Mouse (Mus musculus) right cerebral cortex, postnatal 25 days (tissue): ENCODE measurements around the gene Tcf20.
A peak's percentile ranks its signal among the peaks of the same experiment; 100 is the strongest.

Experiments used
- DNase-seq: peaks from one replicate; pipeline ENCODE4 v3.0.0; 2022

Tcf20 gene

DNA sequence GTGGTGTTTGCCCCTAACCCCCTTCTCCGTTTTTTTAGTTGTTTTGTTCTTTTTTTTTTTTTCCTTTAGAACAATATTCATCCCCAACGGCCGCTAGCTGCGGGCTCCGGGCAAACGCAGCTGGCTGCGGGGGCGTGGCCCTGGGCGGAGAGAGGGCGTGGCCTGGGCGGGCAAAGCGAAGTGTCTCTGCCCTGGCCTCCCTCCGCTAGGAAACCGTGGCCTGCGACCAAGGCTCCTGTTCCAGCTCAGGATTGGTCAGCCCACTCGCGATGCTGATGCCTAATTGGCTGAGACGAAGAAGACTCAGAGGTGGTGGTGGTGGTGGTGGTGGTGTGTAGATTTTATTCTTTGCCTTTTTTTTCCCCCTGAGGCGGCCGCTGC, at the start of gene Tcf20:
TSS of gene Tcf20 (minus strand) at position 141 of the 381 bp plus-strand sequence.
- peak; percentile 93 for DNase-seq

DNA sequence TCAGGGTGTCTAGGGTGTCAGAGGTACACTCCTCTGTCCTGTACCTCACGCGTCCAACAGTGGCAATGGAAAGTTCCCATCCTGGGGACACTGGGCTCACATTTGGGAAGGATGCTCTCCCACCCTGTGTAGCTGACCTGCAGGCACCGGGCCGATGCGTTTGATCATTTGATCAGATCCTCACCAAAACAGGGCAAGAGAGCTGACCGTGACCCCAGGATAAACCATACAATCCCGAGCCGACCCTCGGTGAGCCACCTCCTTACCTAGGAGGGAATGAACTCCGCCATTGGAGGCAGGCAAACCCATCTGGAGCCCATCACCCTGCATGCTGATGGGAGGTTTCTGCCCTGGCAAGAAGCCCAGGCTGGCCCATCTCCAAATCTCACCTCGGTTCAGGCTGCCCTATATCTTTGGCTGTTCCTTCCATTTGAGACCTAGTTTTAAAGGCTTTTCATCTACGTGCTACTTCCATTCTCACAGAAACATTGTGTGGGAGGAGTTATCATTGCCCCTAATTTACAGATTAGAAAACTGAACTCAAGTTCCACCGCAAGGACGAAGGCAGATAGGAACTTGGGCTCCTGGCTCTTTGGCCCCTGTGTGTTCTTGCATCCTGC, 49.3 kb upstream of the Tcf20 start:
- DNase-seq, result no peak

DNA sequence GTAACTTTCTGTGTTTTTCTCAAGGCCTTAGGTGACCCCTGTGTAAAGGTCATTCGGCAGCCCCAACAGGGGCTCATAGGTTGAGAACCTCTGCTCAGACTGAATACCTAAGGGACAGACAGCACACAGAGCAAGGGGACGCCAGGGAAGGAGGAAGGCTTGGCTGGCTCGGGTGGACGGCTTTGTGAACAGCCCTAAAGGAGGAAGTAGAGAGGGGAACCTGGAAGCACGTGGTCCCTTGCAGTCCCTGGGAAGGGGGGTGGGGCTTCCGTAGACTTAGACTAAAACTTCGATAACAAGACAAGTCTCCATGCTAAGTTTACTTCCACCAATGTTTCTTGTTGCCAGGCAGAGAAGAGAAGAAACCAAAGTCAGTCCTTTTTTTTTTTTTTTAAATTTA, 48.4 kb upstream of the Tcf20 start:
- no peak for DNase-seq

DNA sequence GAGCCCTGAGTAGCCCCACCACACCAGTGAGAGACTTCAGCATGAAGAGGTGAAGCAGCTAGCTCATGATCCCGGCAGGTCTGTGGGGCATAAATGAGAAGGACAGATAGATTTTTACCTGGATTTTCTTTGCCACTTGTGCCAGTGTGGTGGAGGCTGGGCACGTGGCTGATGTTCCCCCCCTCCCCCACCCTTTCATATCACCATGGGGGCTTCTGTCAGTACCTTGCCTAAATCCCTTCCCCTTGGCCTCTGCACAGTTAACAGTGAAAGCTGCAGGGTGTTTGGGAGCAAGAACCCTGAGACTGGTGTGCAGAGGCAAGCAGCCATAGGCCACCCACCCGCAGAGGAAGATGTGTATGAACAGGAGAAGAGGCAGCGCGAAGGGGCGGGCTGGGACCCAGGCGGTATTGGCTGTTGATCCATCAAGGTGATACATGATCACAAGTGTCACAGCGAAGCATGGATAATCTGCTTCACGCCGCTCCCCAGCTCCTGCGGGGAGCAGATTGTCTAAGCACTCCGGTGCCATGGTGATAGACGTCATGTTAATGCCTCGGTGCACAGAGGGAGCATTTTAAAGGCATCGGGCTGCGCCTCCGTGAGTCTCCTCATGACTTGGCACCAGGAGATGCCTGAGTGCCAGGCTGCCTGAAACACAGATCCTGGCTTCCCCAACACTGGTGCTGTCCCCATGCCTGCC, 46.8 kb upstream of the Tcf20 start:
- peak; percentile 66 for DNase-seq

DNA sequence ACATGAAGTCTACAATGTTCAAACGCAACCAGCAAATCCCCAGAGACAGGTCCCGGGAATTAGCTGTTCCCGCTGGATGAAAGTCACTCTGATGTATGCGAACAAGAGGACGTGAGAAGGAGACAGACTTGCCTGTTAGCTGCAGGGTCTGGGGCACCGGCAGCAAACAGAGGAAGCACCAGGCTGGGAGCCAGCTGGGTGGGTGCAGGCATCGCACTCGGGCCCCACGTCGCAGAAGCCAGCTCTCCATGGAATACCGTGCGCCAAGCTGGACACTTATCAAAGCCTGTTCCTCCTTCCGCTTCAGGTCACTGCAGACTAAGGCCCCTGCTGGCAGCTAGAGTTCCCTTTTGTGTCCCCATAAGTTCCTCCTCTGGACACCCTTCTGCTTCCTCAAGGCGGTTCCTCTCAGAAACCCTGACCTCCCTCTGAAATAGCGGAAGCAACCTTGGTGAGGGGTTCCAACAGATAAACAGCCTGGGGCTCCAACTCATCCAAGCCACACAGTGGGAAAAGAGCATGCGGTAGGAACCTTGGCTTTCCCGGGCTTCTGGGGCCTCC, 45.4 kb upstream of the Tcf20 start, which contains the start of gene Nfam1:
TSS of gene Nfam1 (minus strand) at position 326 of the 561 bp plus-strand sequence.
- DNase-seq, result no peak

DNA sequence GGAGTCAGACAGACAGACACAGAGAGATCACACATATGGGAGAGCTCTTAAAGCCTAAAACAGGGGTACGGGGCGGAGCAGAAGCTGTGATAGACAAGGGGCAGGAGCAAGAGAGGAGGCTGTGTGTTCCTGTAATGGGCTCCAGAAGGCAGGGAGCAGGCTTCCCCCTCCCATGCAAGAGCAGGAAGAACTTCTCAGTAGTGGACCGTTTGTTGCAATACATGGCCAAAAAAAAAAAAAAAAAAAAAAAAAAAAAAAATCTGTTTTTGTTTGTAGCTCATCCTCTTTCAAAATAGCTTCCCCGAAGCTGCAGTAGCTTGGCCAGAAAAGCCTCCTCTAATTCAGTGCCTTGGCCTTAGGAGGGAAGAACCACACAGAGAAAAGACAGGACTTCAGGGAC, 43.2 kb upstream of the Tcf20 start:
- DNase-seq, result no peak

DNA sequence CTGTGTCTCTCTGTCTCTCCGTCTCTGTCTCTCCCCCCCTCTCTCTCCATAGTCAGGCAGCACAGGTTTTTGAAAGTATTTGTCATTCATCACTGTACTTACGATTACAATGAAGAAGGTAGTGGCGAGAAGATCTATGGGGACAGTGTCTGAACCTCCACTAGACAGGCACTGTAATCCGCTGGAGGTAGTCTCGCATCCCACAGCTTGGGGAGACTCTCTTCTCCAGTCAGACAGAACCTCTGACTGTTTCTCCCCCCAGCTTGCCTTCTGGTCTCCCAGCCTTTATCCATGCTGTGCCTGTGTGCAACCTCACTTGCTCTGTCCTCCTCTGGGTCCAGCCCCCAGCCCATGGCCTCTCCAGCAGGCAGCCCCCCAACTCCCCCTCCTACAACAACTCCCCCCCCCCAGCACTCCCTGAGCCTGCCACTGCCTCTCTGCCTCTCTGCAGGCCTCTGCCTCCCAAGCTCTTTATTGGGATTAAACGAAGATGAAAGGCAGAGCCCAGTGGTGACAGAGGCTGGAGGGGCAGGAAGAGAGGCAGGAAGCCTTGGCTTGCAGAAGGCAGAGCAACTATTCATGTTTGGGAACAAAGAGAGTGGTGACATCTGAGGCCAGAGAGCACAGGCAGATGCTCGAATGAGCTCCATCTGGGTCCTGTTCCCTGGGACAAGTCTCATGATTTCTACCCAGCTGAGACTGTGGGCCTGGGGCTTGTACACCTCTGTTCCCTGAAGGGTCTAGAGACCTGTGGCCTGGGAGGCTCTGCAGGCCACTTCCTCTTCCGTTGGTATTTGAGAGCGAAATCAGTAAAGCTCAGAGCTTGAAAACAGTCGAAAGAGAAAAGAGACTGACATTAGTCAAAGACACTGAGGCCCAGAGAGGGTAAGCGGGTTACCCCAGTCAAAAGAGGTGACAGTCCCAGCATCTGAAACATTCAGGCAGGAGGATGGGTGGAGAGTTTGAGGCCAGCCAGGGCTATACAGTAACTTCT, 42.4 kb upstream of the Tcf20 start:
- no peak for DNase-seq

DNA sequence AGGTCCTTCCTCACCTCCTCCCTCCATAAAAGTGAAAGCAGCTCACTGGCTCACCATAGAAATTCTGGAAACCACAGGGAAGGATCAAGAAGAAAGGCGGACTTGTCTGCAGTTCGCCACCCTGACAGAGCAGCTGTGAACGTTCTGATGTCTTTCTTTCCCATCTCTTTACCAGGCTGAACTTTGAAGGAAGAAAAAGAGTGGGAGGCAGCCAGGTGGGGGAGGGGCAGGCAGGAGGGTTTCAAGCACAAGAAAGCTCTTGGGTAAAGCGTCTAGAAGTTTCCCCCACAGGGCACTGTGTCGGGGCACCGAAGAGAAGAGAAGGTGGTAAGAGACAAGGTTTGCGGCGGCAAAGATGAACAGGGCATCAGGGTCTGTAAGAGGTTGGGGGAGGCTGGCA, 38.5 kb upstream of the Tcf20 start:
- no peak for DNase-seq

DNA sequence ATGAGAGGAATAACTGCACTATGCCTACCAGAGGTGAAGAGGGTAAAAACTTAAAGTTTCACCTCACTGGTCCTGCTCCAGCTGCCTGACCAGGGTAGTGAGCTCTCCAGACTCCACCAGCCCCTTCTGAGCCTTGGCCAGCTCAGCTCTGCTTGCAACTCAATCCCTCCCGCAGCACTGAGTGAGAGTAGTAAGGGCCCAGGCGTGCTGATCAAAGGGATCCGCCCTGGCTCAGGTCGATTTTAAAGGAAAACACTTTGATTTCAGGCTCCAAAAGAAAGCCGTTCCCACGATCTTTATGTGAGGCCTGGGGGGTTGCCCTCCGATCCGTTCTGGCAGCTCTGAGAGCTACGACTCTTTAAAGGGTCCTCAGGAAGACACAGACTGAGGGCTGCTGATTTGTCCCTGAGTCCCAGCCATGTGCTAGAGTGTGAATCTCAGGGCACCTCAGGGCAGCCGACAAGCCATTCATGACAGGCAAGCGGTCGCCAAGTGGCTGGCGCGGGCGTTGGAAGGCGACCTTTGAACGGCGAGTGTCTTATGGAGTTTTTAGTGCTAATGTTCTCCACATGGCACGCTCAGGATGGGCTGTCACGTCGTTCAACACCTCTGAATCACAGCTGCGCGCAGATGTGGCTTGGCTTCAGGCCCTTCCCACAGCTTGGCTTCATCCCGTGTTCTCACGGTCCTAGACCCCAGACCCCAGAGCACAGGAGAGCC, 37.5 kb upstream of the Tcf20 start:
- DNase-seq, result no peak

DNA sequence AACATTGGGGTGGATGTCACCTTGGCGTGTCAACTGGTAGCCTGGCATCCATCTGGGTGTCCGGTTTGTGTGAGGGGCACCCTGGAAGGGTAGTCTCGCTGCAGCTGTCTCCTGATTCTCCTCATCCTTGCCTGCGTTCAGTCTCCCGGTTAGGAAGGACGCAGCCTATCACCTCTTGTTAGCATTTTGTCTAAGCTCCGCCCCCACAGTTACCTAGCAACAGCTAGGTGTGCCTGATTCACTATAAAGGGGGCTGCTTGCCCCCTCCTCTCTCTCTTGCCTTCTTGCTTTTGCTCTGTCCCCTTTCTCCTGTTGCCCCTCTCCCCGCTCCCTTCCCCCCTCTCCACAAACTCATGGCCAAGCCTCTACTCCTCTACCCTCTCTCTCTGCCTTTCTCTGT, 35.3 kb upstream of the Tcf20 start:
- no peak for DNase-seq

DNA sequence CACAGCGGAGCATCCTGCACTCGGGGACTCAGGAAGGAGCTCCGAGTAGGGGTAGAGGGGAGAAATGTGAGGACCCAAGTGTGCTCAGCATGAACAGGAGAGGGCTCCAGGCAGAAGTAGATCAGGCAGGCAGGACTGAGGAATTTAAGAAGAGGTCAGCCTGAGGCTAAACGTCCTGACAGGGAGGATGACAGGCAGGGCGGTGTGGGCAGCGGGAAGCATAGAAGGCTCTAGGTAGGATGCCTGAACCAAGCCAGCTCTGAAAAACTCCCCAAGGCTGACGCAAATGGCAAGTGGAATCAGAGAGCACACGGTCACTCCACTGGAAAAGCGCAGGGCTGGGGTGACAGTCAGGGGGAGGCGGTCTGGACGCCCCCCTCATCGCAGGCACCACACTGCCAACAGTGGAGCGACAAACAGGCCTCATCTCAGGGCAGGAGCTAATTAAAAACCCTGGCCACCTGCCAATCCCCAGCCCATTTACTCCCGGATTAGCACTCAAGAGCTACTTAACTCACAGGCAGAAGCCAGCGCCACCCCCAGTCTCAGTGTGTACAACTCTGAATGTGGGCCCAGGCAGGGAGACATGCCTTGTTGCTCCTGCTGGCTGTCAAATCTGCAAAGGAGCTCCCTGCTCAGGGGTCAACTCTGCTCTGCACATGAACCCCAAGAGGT, 23.5 kb upstream of the Tcf20 start:
- DNase-seq, result peak; percentile 64

DNA sequence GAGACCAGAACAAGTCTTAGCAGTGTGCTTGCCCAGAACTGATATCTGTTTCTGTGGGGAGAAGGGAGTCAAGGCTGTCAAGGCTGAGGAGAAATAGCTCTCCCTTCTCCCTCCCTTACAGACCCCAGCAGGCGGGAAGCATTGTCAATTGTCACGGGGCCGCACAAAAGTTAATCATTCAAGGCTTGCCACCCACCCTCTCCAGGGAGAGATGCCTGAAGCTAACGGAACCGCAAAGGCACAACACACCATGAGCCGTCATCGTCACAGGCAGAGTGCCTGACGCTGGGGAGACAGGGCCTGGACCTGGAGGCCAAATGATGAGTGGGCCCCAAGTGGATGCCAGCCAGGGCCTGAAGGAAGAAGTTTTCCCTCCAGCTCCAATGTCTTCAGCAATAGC, 22.8 kb upstream of the Tcf20 start:
- DNase-seq, result no peak

DNA sequence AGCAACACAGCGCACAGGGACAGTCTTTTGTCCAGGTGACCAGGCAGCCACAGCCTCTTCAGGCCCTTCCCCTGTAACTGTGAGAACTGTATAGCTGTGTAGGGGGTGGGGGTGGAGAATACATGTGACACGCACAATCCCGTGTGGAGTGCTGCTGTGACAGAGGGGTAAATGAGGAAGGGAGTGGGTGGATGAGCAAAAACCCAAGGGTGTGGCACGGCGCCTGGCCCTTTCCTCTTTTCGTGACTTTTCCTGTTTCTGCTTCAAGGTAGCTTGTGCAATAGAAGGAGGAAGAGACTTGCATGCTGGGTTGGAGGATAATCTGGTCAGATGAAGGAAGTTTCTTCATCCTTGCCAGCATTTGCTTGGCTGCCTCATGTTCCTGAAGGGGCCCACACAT, 21.9 kb upstream of the Tcf20 start:
- DNase-seq, result no peak

DNA sequence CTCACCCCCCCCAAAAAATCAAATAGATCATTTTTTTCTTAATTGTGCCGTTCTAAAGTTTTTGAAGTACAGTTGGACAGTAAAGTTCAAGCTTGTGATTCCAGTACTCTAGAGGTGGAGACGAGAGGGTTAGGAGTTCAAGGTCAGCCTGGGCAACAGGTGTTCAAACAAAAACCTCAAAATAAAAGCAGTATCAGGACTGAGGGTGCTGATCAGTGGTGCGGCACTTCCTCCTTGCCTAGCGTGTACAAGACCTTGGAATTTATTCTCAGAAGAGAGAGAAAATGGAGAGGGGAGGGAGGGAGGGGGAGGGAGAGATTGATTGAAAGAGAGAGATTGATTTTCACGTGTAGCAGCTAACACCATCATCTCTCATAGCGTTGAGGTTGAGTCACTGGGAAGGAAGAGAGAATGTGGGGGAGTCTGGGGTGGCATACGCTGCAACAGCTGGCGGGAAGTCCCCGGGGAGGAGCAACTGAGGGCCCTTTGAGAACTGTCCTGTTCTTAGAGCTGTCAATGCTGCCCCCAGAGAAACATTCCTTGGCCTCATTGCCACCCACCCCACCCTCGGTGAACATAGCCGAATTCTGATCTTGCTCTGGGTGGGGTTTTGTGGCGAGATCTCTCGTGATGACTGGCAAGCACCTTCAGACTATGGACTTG, 21.2 kb upstream of the Tcf20 start:
- no peak for DNase-seq

DNA sequence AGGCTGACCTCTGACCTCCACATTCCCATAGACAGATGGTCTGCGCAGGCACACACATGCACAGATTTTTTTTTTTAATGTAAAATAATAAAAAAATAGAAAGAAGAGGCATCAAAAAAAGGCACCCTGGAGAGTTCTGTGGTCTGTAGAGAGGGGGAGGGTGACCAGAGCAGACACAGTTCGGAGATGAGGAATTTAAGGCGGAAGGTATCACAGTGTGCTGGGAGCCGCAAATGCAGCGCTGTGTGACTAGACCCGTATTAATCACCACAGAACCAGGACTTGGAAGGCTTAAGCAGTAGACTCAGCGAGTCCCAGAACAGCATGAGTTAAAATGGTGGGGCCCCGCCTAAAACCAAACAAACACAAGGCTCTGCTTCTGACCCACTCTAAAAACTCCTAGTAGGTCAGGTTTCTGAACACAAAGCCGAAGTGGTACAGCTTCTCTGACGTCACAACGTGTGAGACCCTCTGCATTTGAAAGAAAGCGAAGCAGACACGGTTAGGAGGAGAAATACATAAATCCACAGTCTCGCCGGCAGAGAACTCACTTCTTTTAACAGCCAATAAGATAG, 19.8 kb upstream of the Tcf20 start:
- DNase-seq, result no peak

DNA sequence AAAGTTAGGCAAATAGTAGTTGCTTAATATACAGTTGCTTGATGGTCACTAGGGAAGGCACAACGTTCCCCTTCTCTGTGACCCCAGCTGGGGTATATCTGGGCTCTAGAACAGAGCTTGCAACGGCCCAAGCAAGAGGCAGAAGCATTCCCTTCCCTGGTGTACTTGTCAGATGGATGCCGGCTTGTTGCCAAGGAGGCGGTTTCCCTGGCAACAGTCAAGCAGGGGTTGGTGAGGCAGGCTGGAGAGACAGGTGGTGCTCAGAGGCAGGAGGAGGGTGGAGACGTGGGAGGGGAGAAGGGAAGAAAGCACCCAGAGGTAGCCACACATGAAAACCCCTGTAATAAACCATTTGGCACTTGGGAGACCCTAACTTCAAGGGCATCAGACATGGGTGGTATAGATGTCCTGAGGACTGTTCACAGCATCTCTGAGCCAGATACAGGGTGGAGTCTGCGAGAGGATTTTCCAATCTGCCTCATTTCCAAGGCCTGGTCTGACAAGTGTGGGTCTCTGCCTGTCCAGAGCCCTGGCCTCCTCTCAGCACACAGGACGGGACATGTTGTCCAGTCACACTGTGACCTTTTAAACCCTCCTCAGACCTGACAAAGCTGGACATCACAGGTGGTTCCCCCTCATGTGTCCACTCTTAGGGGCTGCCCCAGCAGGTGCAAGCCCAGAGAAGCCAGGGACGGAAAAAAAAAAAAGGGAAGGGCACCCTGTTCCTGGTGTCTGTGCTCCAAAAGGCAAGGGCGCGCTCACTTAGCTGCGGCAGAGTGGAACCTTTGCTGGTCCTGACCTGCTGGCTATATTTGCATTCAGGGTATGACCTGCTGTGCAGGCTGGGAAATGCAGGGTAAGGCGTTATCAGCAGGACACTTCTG, 15.2 kb upstream of the Tcf20 start:
- DNase-seq, result peak; percentile 92

DNA sequence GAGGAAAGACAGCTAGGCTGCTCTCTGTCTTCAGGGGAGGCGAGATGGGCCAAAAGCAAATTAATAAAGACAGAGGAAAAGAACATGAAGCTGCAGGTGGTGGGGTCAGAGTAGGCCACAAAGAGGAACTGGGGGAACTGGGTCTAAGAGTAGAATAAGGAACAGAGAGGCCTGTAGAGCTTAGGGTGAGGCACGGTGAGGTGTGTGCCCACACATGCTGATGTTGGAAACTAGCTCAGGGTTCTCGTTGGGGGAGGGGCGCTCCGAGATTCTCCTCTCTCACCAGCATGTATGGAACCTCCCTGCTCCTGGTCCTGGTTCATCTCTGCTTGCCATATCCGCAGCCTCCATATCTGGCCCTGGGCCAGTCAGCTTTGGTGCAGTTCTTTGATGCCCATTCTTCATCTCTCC, 11.1 kb upstream of the Tcf20 start:
- no peak for DNase-seq

DNA sequence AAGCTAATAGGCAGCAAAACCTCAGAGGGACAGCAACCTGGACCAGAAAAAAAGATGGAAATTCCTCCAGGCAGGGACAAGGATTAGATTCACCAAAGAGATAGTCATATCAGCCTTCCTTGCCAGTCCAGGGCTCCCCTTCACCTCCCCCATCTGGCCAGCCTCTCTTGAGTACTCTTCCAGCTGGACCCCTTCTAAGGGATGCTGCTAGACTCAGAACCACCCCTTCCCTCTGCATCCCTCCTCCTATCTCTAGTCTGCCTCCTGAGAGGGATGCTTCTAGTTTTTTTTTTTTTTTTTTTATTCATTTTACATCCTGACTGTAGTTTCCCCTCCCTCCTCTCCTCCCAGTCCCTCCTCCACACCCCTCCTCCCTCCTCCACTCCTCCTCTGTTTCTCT, 8.8 kb upstream of the Tcf20 start:
- no peak for DNase-seq

DNA sequence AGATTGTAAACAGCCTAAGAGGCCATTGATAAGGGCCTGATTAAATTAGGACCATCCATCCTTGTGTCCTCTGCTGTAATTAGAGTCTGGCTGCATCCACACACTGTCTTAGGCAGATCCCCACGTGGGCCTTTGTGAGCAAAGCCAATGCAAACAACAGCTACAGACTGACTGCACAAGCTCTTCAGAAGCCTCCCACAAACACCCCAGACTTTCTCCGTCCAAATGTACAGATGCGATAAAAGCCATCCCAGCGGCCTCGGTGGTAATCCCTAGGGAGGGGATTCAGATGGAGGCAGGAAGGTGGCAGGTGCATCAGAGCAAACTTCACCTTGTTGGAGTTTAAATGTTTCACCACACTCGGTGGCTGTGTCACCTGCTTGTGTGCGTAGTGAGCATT, 7.6 kb upstream of the Tcf20 start:
- DNase-seq, result no peak

DNA sequence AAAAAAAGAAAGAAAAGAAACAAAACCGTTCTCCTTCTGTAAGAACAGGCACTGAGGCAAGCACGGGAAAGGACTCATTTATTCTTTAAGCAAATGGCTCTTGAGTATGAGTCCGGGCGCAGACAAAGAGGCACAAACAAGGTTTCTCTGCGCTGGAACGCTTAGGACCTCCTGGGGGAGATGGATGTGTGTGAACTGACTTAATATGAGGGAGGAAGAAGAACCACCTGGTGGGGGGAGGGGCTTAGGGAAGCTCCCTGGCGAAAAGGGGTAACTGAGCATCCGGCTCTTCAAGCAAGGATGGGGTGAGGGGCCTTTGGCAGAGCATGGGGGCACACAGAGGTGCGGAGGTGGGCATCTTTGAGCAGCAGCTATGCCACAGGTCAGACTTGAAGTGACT, 5.2 kb upstream of the Tcf20 start:
- no peak for DNase-seq
